Mouse (Mus musculus) right cerebral cortex, postnatal 25 days (tissue): ENCODE data around the gene Gpi1.
"Not testable (repeated sequence)": the region's sequence is repeated elsewhere in the genome, so short reads cannot be mapped to it uniquely, and the experiment has no call there.

Experiments
- DNase-seq: peaks from one replicate; pipeline ENCODE4 v3.0.0; 2022

Gene Gpi1

GRCm38 (mm10) chr7:34176241-34176640, 53.9 kb downstream of the Gpi1 start:
- not testable (repeated sequence) for DNase-seq

- no peak for DNase-seq
Observed at GRCm38 (mm10) chr7:34172251-34172650, 57.9 kb downstream of the Gpi1 start.

- no peak for DNase-seq
Observed at GRCm38 (mm10) chr7:34169454-34169853, 60.7 kb downstream of the Gpi1 start, which contains the start of gene Uba2. Gene Uba2, minus strand, starts transcription at chr7:34169599.

GRCm38 (mm10) chr7:34168470-34169251, 61.5 kb downstream of the Gpi1 start:
- DNase-seq: peak; percentile 93

GRCm38 (mm10) chr7:34167766-34168469, 62.2 kb downstream of the Gpi1 start:
- DNase-seq: no peak

GRCm38 (mm10) chr7:34166850-34167249, 63.3 kb downstream of the Gpi1 start:
- no peak for DNase-seq

- no peak for DNase-seq
Observed at GRCm38 (mm10) chr7:34165999-34166398, 64.1 kb downstream of the Gpi1 start.

GRCm38 (mm10) chr7:34164671-34165070, 65.5 kb downstream of the Gpi1 start:
- DNase-seq: no peak

GRCm38 (mm10) chr7:34159167-34159566, 71.0 kb downstream of the Gpi1 start:
- DNase-seq: no peak

- no peak for DNase-seq
Observed at GRCm38 (mm10) chr7:34157994-34158393, 72.1 kb downstream of the Gpi1 start.
